Mouse (Mus musculus): ENCODE measurements at regions not wholly inside any gene's neighbourhood (a gene's known extent, or its start where the extent isn't known, plus 50 kb on each side); places are given as distances from the start of the nearest gene placed in this dataset.
A peak's percentile ranks its signal among the peaks of the same experiment; 100 is the strongest.

- Histone ChIP-seq H3K27me3 (replicated peaks) (no peaks in the 10 kb centered on the region), H3K9me3 (peaks cover 34% of the 10 kb centered on the region), H3K4me3 (replicated peaks) (no peak overlapping the region), H3K4me1 (no peaks in the 10 kb centered on the region), H3K36me3 (replicated peaks; ENCODE audit: low read length) (no peaks in the 10 kb centered on the region)
- TF ChIP-seq FLI1 (IDR thresholded peaks at IDR 0.05; ENCODE audit: low read length) (no peak), GATA1 (IDR thresholded peaks at IDR 0.05; ENCODE audit: borderline replicate concordance, low read length) (no peak)
Observed at GRCm38 (mm10) chr3:34787211-34787610, 137.0 kb downstream of the Sox2 start.

GRCm38 (mm10) chr3:34795103-34795983, 145.1 kb downstream of the Sox2 start:
- H3K9me3 ChIP-seq: peaks cover 24% of the 10 kb centered on the region
- no peaks in the 10 kb centered on the region for H3K27me3 ChIP-seq (replicated peaks)
- TF ChIP-seq FLI1 (IDR thresholded peaks at IDR 0.05; ENCODE audit: low read length): no peak
- no peaks in the 10 kb centered on the region for H3K4me1 ChIP-seq
- H3K36me3 ChIP-seq (replicated peaks; ENCODE audit: low read length): no peaks in the 10 kb centered on the region
- H3K4me3 ChIP-seq (replicated peaks): no peak overlapping the region

- no peaks in the 10 kb centered on the region for H3K4me1 ChIP-seq
- peaks cover 28% of the 10 kb centered on the region for H3K9me3 ChIP-seq
- no peak overlapping the region for H3K4me3 ChIP-seq (replicated peaks)
- H3K36me3 ChIP-seq (replicated peaks; ENCODE audit: low read length): no peaks in the 10 kb centered on the region
- no peaks in the 10 kb centered on the region for H3K27me3 ChIP-seq (replicated peaks)
- TF ChIP-seq FLI1 (IDR thresholded peaks at IDR 0.05; ENCODE audit: low read length): no peak
- no peak for TF ChIP-seq GATA1 (IDR thresholded peaks at IDR 0.05; ENCODE audit: borderline replicate concordance, low read length)
Observed at GRCm38 (mm10) chr3:34795984-34796266, 145.7 kb downstream of the Sox2 start.

GRCm38 (mm10) chr3:34808833-34809232, 158.6 kb downstream of the Sox2 start:
- Histone ChIP-seq H3K36me3 (replicated peaks; ENCODE audit: low read length) (no peaks in the 10 kb centered on the region), H3K27me3 (replicated peaks) (no peaks in the 10 kb centered on the region), H3K9me3 (peaks cover 30% of the 10 kb centered on the region), H3K4me3 (replicated peaks) (no peak overlapping the region), H3K4me1 (no peaks in the 10 kb centered on the region)
- TF ChIP-seq GATA1 (IDR thresholded peaks at IDR 0.05; ENCODE audit: borderline replicate concordance, low read length): no peak
- no peak for TF ChIP-seq FLI1 (IDR thresholded peaks at IDR 0.05; ENCODE audit: low read length)

- Histone ChIP-seq H3K27me3 (replicated peaks) (no peaks in the 10 kb centered on the region), H3K4me1 (no peaks in the 10 kb centered on the region), H3K36me3 (replicated peaks; ENCODE audit: low read length) (no peaks in the 10 kb centered on the region), H3K9me3 (peaks cover 35% of the 10 kb centered on the region), H3K4me3 (replicated peaks) (no peak overlapping the region)
- TF ChIP-seq FLI1 (IDR thresholded peaks at IDR 0.05; ENCODE audit: low read length) (no peak), GATA1 (IDR thresholded peaks at IDR 0.05; ENCODE audit: borderline replicate concordance, low read length) (no peak)
Observed at GRCm38 (mm10) chr3:34811753-34812152, 161.5 kb downstream of the Sox2 start.

- Histone ChIP-seq H3K36me3 (replicated peaks; ENCODE audit: low read length) (no peaks in the 10 kb centered on the region), H3K4me3 (replicated peaks) (no peak overlapping the region)
Observed at GRCm38 (mm10) chr3:34813046-34813625, 162.9 kb downstream of the Sox2 start.

GRCm38 (mm10) chr3:34825036-34825435, 174.8 kb downstream of the Sox2 start:
- no peaks in the 10 kb centered on the region for H3K27me3 ChIP-seq (replicated peaks)
- TF ChIP-seq FLI1 (IDR thresholded peaks at IDR 0.05; ENCODE audit: low read length) (no peak), GATA1 (IDR thresholded peaks at IDR 0.05; ENCODE audit: borderline replicate concordance, low read length) (no peak)
- no peaks in the 10 kb centered on the region for H3K4me1 ChIP-seq
- H3K9me3 ChIP-seq: peaks cover 51% of the 10 kb centered on the region
- peak overlapping the region; percentile 18 for H3K4me3 ChIP-seq (replicated peaks)
- H3K36me3 ChIP-seq (replicated peaks; ENCODE audit: low read length): no peaks in the 10 kb centered on the region

More at GRCm38 (mm10) chr3:34813046-34813625, 162.9 kb downstream of the Sox2 start:
- TF ChIP-seq GATA1 (IDR thresholded peaks at IDR 0.05; ENCODE audit: borderline replicate concordance, low read length) (no peak), FLI1 (IDR thresholded peaks at IDR 0.05; ENCODE audit: low read length) (no peak)
- Histone ChIP-seq H3K9me3 (peaks cover 40% of the 10 kb centered on the region), H3K4me1 (no peaks in the 10 kb centered on the region), H3K27me3 (replicated peaks) (no peaks in the 10 kb centered on the region)

- TF ChIP-seq FLI1 (IDR thresholded peaks at IDR 0.05; ENCODE audit: low read length): no peak
- no peak for TF ChIP-seq GATA1 (IDR thresholded peaks at IDR 0.05; ENCODE audit: borderline replicate concordance, low read length)
- no peaks in the 10 kb centered on the region for H3K27me3 ChIP-seq (replicated peaks)
- no peak overlapping the region for H3K4me3 ChIP-seq (replicated peaks)
- H3K4me1 ChIP-seq: no peaks in the 10 kb centered on the region
- peaks cover 44% of the 10 kb centered on the region for H3K9me3 ChIP-seq
- no peaks in the 10 kb centered on the region for H3K36me3 ChIP-seq (replicated peaks; ENCODE audit: low read length)
Observed at GRCm38 (mm10) chr3:34826396-34826795, 176.2 kb downstream of the Sox2 start.

- no peaks in the 10 kb centered on the region for H3K4me1 ChIP-seq
- no peak for TF ChIP-seq GATA1 (IDR thresholded peaks at IDR 0.05; ENCODE audit: borderline replicate concordance, low read length)
- TF ChIP-seq FLI1 (IDR thresholded peaks at IDR 0.05; ENCODE audit: low read length): no peak
- no peak overlapping the region for H3K4me3 ChIP-seq (replicated peaks)
- H3K27me3 ChIP-seq (replicated peaks): no peaks in the 10 kb centered on the region
- H3K9me3 ChIP-seq: peaks cover 47% of the 10 kb centered on the region
- H3K36me3 ChIP-seq (replicated peaks; ENCODE audit: low read length): no peaks in the 10 kb centered on the region
Observed at GRCm38 (mm10) chr3:34828453-34829206, 178.4 kb downstream of the Sox2 start.

Measured in megakaryocyte, embryonic 14.5 days (primary cell).